Comparison of ENCODE assay signal across 23 mouse cellular contexts in the genomic region with DNA sequence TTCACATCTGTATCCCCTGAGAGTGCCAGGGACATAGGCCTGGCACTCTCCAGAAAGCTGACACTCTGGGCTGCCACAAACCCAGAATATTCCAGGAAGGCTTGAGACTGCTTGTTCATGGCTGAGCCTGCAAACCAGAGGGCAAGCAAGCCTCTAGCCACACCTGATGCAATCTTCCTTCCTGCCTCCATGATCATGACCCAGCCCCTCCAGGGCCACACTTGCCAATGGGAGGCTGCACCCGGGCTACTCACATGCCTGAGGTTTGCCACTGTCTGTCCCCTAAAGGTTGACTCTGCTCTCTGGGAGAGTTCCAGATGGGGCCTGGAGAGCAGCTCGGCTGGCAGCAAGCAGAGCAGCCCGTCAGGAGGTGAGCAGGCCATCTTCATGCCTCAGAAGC. TPM values are rescaled to one million over a fixed set of nuclear protein-coding genes. Genes with fewer than 3 reads are reported as not detected.
A peak's percentile ranks its signal among the peaks of the same experiment; 100 is the strongest.
DNase-seq lines count a peak whose midpoint lies in the region; ATAC-seq and TF ChIP-seq lines count a peak whose summit lies in the region.
"Had no signal": no experiment of that assay in that cellular context is flagged by ENCODE, and none has a peak within 500 bp of the region (broad histone marks: within the 10 kb centered on the region; RNA-seq: fewer than 3 reads in every experiment).

No protein-coding gene starts in this region.

- DNase-seq in heart, postnatal 25 days (ENCODE audit: low spot score): no peak
- DNase-seq in Muller cell, postnatal 12 days (ENCODE audit: inconsistent ontology term): no peak
- DNase-seq: adrenal gland, postnatal 14 days; cerebellum, adult 8-10 months; cerebellum, postnatal 36 days; heart, adult 11 months; heart, postnatal 10 days; kidney, adult 2 months; kidney, postnatal 10 days; left cerebral cortex, postnatal 4 days; lung, adult 2 months; lung, postnatal 14 days; thymus, adult 2 months had no signal

- H3K4me1 ChIP-seq in heart, embryonic 15.5 days (replicated peaks): peaks cover 47% of the 10 kb centered on the region
- peaks cover 48% of the 10 kb centered on the region for H3K4me1 ChIP-seq in midbrain, embryonic 12.5 days
- H3K4me1 ChIP-seq in midbrain, embryonic 16.5 days (ENCODE audit: control insufficient read depth, insufficient read depth, low read length): peaks cover 30% of the 10 kb centered on the region
- peaks cover 9% of the 10 kb centered on the region; the same call in 1 of the 2 replicates for H3K4me1 ChIP-seq in intestine, postnatal 0 days (replicated peaks; ENCODE audit: control insufficient read depth, insufficient read depth, low read length)

- 0 out of 2 replicates have a peak overlapping the region, but pooled peaks have one; percentile 9 for H3K27ac ChIP-seq in heart, embryonic 15.5 days
- H3K27ac ChIP-seq in midbrain, embryonic 12.5 days (replicated peaks): 0 out of 2 replicates have a peak overlapping the region, but pooled peaks have one; percentile 20
- no peak overlapping the region for H3K27ac ChIP-seq in midbrain, embryonic 16.5 days (ENCODE audit: low read length)
- no peak overlapping the region for H3K27ac ChIP-seq in intestine, postnatal 0 days (ENCODE audit: low read depth, low read length)
- H3K27ac ChIP-seq: hindbrain, embryonic 13.5 days; left cerebral cortex, adult 2 months; neural tube, embryonic 15.5 days; stomach, postnatal 0 days had no signal

- WGBS in heart, embryonic 15.5 days: 63% methylated on average over 3 of the region's 3 CpGs
- WGBS in midbrain, embryonic 12.5 days: 69% methylated on average over 3 of the region's 3 CpGs
- 73% methylated on average over 3 of the region's 3 CpGs for WGBS in midbrain, embryonic 16.5 days
- 88% methylated on average over 3 of the region's 3 CpGs for WGBS in intestine, postnatal 0 days

- H3K9ac ChIP-seq in heart, embryonic 15.5 days: no peak overlapping the region
- no peak overlapping the region for H3K9ac ChIP-seq in midbrain, embryonic 12.5 days (replicated peaks)
- H3K9ac ChIP-seq in midbrain, embryonic 16.5 days (ENCODE audit: low read depth, low read length): no peak overlapping the region
- no peak overlapping the region for H3K9ac ChIP-seq in intestine, postnatal 0 days (ENCODE audit: low read depth, low read length)
- H3K9ac ChIP-seq: hindbrain, embryonic 13.5 days; neural tube, embryonic 15.5 days had no signal

- no peak for ATAC-seq in heart, embryonic 15.5 days (replicated peaks; ENCODE audit: insufficient number of reproducible peaks, insufficient read depth, low FRiP score, low read depth)
- ATAC-seq in midbrain, embryonic 12.5 days (ENCODE audit: low FRiP score, low read depth): no peak
- ATAC-seq in midbrain, embryonic 16.5 days: no peak
- peak; percentile 43 to 59; a peak in 2 of 4 replicates for ATAC-seq in hematopoietic stem cell, adult 5-6 weeks (replicated peaks in 1 of 2; ENCODE audit: insufficient read depth in 1 of 2, low FRiP score in 2 of 2, low TSS enrichment in 1 of 2, low read depth in 1 of 2, poor library complexity in 2 of 2, severe bottlenecking in 2 of 2)
- ATAC-seq in intestine, postnatal 0 days: no peak
- ATAC-seq: inflammation-experienced regulatory T-cells, adult 6 months had no signal

- H3K9me3 ChIP-seq in heart, embryonic 15.5 days (replicated peaks): no peaks in the 10 kb centered on the region
- H3K9me3 ChIP-seq in midbrain, embryonic 12.5 days: no peaks in the 10 kb centered on the region
- no peaks in the 10 kb centered on the region for H3K9me3 ChIP-seq in midbrain, embryonic 16.5 days (replicated peaks; ENCODE audit: control insufficient read depth, low read length, poor library complexity, severe bottlenecking)
- no peaks in the 10 kb centered on the region for H3K9me3 ChIP-seq in intestine, postnatal 0 days (ENCODE audit: control insufficient read depth)
- H3K9me3 ChIP-seq: hindbrain, embryonic 13.5 days; neural tube, embryonic 15.5 days had no signal

- no peaks in the 10 kb centered on the region for H3K27me3 ChIP-seq in heart, embryonic 15.5 days
- no peaks in the 10 kb centered on the region for H3K27me3 ChIP-seq in midbrain, embryonic 12.5 days
- no peaks in the 10 kb centered on the region for H3K27me3 ChIP-seq in midbrain, embryonic 16.5 days (ENCODE audit: control insufficient read depth, insufficient read depth, low read depth, low read length)
- no peaks in the 10 kb centered on the region for H3K27me3 ChIP-seq in intestine, postnatal 0 days (replicated peaks; ENCODE audit: control insufficient read depth, insufficient read depth, low read length)
- H3K27me3 ChIP-seq: hindbrain, embryonic 13.5 days; neural tube, embryonic 15.5 days had no signal

- H3K4me2 ChIP-seq in heart, embryonic 15.5 days: no peak overlapping the region
- no peak overlapping the region for H3K4me2 ChIP-seq in midbrain, embryonic 12.5 days (replicated peaks)
- no peak overlapping the region for H3K4me2 ChIP-seq in midbrain, embryonic 16.5 days (ENCODE audit: low read length)
- H3K4me2 ChIP-seq in intestine, postnatal 0 days (replicated peaks; ENCODE audit: low read depth): no peak overlapping the region
- H3K4me2 ChIP-seq: hindbrain, embryonic 13.5 days; neural tube, embryonic 15.5 days had no signal

- TF ChIP-seq CTCF in intestine, postnatal 0 days (IDR thresholded peaks at IDR 0.05; ENCODE audit: low read depth): no peak

- H3K36me3 ChIP-seq in heart, embryonic 15.5 days: no peaks in the 10 kb centered on the region
- no peaks in the 10 kb centered on the region for H3K36me3 ChIP-seq in midbrain, embryonic 12.5 days
- no peaks in the 10 kb centered on the region for H3K36me3 ChIP-seq in midbrain, embryonic 16.5 days (ENCODE audit: control insufficient read depth, insufficient read depth, low read length)
- no peaks in the 10 kb centered on the region for H3K36me3 ChIP-seq in intestine, postnatal 0 days (ENCODE audit: control insufficient read depth, insufficient read depth)
- H3K36me3 ChIP-seq: hindbrain, embryonic 13.5 days; neural tube, embryonic 15.5 days had no signal

- intact Hi-C loops in heart, postnatal 25 days (cut with DNase I): loop anchor here (5.0 kb wide), 1 partner anchor 39 kb away; no protein-coding TSS in a partner anchor

- H3K4me3 ChIP-seq in heart, embryonic 15.5 days: no peak overlapping the region
- no peak overlapping the region for H3K4me3 ChIP-seq in midbrain, embryonic 12.5 days
- no peak overlapping the region for H3K4me3 ChIP-seq in midbrain, embryonic 16.5 days (ENCODE audit: low read depth, low read length)
- no peak overlapping the region for H3K4me3 ChIP-seq in intestine, postnatal 0 days (ENCODE audit: low read depth, low read length)
- H3K4me3 ChIP-seq: hindbrain, embryonic 13.5 days; left cerebral cortex, adult 2 months; neural tube, embryonic 15.5 days had no signal

RNA-seq across cellular contexts. Expression of gene Slc38a10, which starts 30.2 kb away (rescaled TPM):
- 77.5 and 91.4 TPM in 2 replicates for polyA plus RNA-seq in heart, embryonic 15.5 days (2015; fragmentation: Nextera tagmentation; extraction: Ambion mirVana)
- 10 to 100 TPM; 75.9 to 78.0 TPM for total RNA-seq in heart, postnatal 25 days (2021)
- polyA plus RNA-seq in midbrain, embryonic 12.5 days (2016; fragmentation: Nextera tagmentation; extraction: Ambion mirVana): 105 and 106 TPM in 2 replicates
- polyA plus RNA-seq in midbrain, embryonic 16.5 days (2015; fragmentation: Nextera tagmentation; extraction: Ambion mirVana): 118 TPM in 2 replicates
- total RNA-seq in hematopoietic stem cell, adult 5-6 weeks (2017): 39.1 and 44.8 TPM in 2 replicates
- polyA plus RNA-seq in intestine, postnatal 0 days (2015; fragmentation: Nextera tagmentation; extraction: Ambion mirVana): 56.4 and 57.3 TPM in 2 replicates

RNA-seq across cellular contexts. Expression of gene Bahcc1, which starts 51.4 kb away (rescaled TPM):
- polyA plus RNA-seq in heart, embryonic 15.5 days (2015; fragmentation: Nextera tagmentation; extraction: Ambion mirVana): 4.2 and 5.7 TPM in 2 replicates
- 1 to 10 TPM; 7.8 to 8.3 TPM for total RNA-seq in heart, postnatal 25 days (2021)
- 25.1 and 26.1 TPM in 2 replicates for polyA plus RNA-seq in midbrain, embryonic 12.5 days (2016; fragmentation: Nextera tagmentation; extraction: Ambion mirVana)
- polyA plus RNA-seq in midbrain, embryonic 16.5 days (2015; fragmentation: Nextera tagmentation; extraction: Ambion mirVana): 9.7 and 13.7 TPM in 2 replicates
- total RNA-seq in hematopoietic stem cell, adult 5-6 weeks (2017): 6.8 and 9.4 TPM in 2 replicates
- polyA plus RNA-seq in intestine, postnatal 0 days (2015; fragmentation: Nextera tagmentation; extraction: Ambion mirVana): 3.1 and 4.2 TPM in 2 replicates
- polyA plus RNA-seq: inflammation-experienced regulatory T-cells, adult 6 months had no signal

Comparison
In these comparisons a context has a peak if more than half of its experiments do, and no peak if none do; other contexts are left out.
1. H3K27ac ChIP-seq: peak in heart, embryonic 15.5 days (single experiment) and midbrain, embryonic 12.5 days (single experiment); none in midbrain, embryonic 16.5 days (single experiment) and intestine, postnatal 0 days (single experiment).
2. ATAC-seq: peak in hematopoietic stem cell, adult 5-6 weeks (2 of 2); none in heart, embryonic 15.5 days (single experiment), midbrain, embryonic 12.5 days (single experiment), midbrain, embryonic 16.5 days (single experiment) and intestine, postnatal 0 days (single experiment).